Mouse (Mus musculus): ENCODE measurements around the gene Neil3. TPM values are rescaled to one million over a fixed set of nuclear protein-coding genes. Genes with fewer than 3 reads are reported as not detected.

The Neil3 gene
- polyA plus RNA-seq, 1 experiment, result 0.44 TPM

- Histone ChIP-seq H3K27me3 (ENCODE audit: control insufficient read depth, insufficient read depth, low read length) (no peaks in the 10 kb centered on the region), H3K4me1 (ENCODE audit: control insufficient read depth, insufficient read depth, insufficient read length, low read length) (no peaks in the 10 kb centered on the region), H3K4me3 (ENCODE audit: low read depth, low read length) (no peak overlapping the region), H3K27ac (ENCODE audit: insufficient read depth, low read depth, low read length) (no peak overlapping the region), H3K36me3 (ENCODE audit: control insufficient read depth, insufficient read depth, low read length) (peaks cover 1% of the 10 kb centered on the region; the same call in 1 of the 2 replicates)
- TF ChIP-seq POLR2A (IDR thresholded peaks at IDR 0.05; ENCODE audit: low read depth, low read length), result no peak
- TF ChIP-seq CTCF (IDR thresholded peaks at IDR 0.05; ENCODE audit: extremely low read depth, insufficient read length, insufficient replicate concordance, low read depth, low read length), result no peak
- 100% methylated on average over 3 of the region's 3 CpGs for WGBS
Observed at GRCm38 (mm10) chr8:53619196-53619595, 19.7 kb downstream of the Neil3 start.

- H3K4me3 ChIP-seq (ENCODE audit: low read depth, low read length), result no peak overlapping the region
- H3K4me1 ChIP-seq (ENCODE audit: control insufficient read depth, insufficient read depth, insufficient read length, low read length), result peaks cover 6% of the 10 kb centered on the region; the same call in 1 of the 2 replicates
- TF ChIP-seq CTCF (IDR thresholded peaks at IDR 0.05; ENCODE audit: extremely low read depth, insufficient read length, insufficient replicate concordance, low read depth, low read length) (no peak), POLR2A (IDR thresholded peaks at IDR 0.05; ENCODE audit: low read depth, low read length) (no peak)
- no peaks in the 10 kb centered on the region for H3K27me3 ChIP-seq (ENCODE audit: control insufficient read depth, insufficient read depth, low read length)
- 27% methylated on average over 8 of the region's 8 CpGs for WGBS
- no peaks in the 10 kb centered on the region for H3K36me3 ChIP-seq (ENCODE audit: control insufficient read depth, insufficient read depth, low read length)
- H3K27ac ChIP-seq (ENCODE audit: insufficient read depth, low read depth, low read length), result no peak overlapping the region; the same call in 1 of the 2 replicates
Observed at GRCm38 (mm10) chr8:53614288-53614646, 24.6 kb downstream of the Neil3 start.

GRCm38 (mm10) chr8:53613577-53614287, 25.1 kb downstream of the Neil3 start:
- 41% methylated on average over 7 of the region's 7 CpGs for WGBS

GRCm38 (mm10) chr8:53612297-53612696, 26.6 kb downstream of the Neil3 start:
- WGBS, result 78% methylated on average over 7 of the region's 7 CpGs
- no peak overlapping the region for H3K4me3 ChIP-seq (ENCODE audit: low read depth, low read length)
- H3K36me3 ChIP-seq (ENCODE audit: control insufficient read depth, insufficient read depth, low read length), result no peaks in the 10 kb centered on the region
- no peak overlapping the region for H3K27ac ChIP-seq (ENCODE audit: insufficient read depth, low read depth, low read length)
- TF ChIP-seq POLR2A (IDR thresholded peaks at IDR 0.05; ENCODE audit: low read depth, low read length), result no peak
- no peak for TF ChIP-seq CTCF (IDR thresholded peaks at IDR 0.05; ENCODE audit: extremely low read depth, insufficient read length, insufficient replicate concordance, low read depth, low read length)
- H3K4me1 ChIP-seq (ENCODE audit: control insufficient read depth, insufficient read depth, insufficient read length, low read length), result peaks cover 6% of the 10 kb centered on the region; the same call in 1 of the 2 replicates
- H3K27me3 ChIP-seq (ENCODE audit: control insufficient read depth, insufficient read depth, low read length), result no peaks in the 10 kb centered on the region

More at GRCm38 (mm10) chr8:53613577-53614287, 25.1 kb downstream of the Neil3 start:
- Histone ChIP-seq H3K36me3 (ENCODE audit: control insufficient read depth, insufficient read depth, low read length) (no peaks in the 10 kb centered on the region), H3K4me1 (ENCODE audit: control insufficient read depth, insufficient read depth, insufficient read length, low read length) (peaks cover 6% of the 10 kb centered on the region; the same call in 1 of the 2 replicates), H3K4me3 (ENCODE audit: low read depth, low read length) (no peak overlapping the region), H3K27ac (ENCODE audit: insufficient read depth, low read depth, low read length) (no peak overlapping the region), H3K27me3 (ENCODE audit: control insufficient read depth, insufficient read depth, low read length) (no peaks in the 10 kb centered on the region)
- TF ChIP-seq CTCF (IDR thresholded peaks at IDR 0.05; ENCODE audit: extremely low read depth, insufficient read length, insufficient replicate concordance, low read depth, low read length) (no peak), POLR2A (IDR thresholded peaks at IDR 0.05; ENCODE audit: low read depth, low read length) (no peak)

- no peaks in the 10 kb centered on the region for H3K27me3 ChIP-seq (ENCODE audit: control insufficient read depth, insufficient read depth, low read length)
- 14% methylated on average over 3 of the region's 3 CpGs for WGBS
- H3K4me1 ChIP-seq (ENCODE audit: control insufficient read depth, insufficient read depth, insufficient read length, low read length), result no peaks in the 10 kb centered on the region
- no peak for TF ChIP-seq POLR2A (IDR thresholded peaks at IDR 0.05; ENCODE audit: low read depth, low read length)
- peak; percentile 63; the same call in 1 of the 2 replicates for TF ChIP-seq CTCF (IDR thresholded peaks at IDR 0.05; ENCODE audit: extremely low read depth, insufficient read length, insufficient replicate concordance, low read depth, low read length)
- H3K27ac ChIP-seq (ENCODE audit: insufficient read depth, low read depth, low read length), result no peak overlapping the region
- 0 out of 2 replicates have a peak, but pooled peaks cover 2% of the 10 kb centered on the region for H3K36me3 ChIP-seq (ENCODE audit: control insufficient read depth, insufficient read depth, low read length)
- no peak overlapping the region for H3K4me3 ChIP-seq (ENCODE audit: low read depth, low read length)
Observed at GRCm38 (mm10) chr8:53607040-53607439, 31.8 kb downstream of the Neil3 start.

GRCm38 (mm10) chr8:53604906-53605305, 34.0 kb downstream of the Neil3 start:
- Histone ChIP-seq H3K36me3 (ENCODE audit: control insufficient read depth, insufficient read depth, low read length) (0 out of 2 replicates have a peak, but pooled peaks cover 2% of the 10 kb centered on the region), H3K27ac (ENCODE audit: insufficient read depth, low read depth, low read length) (no peak overlapping the region), H3K4me1 (ENCODE audit: control insufficient read depth, insufficient read depth, insufficient read length, low read length) (no peaks in the 10 kb centered on the region), H3K27me3 (ENCODE audit: control insufficient read depth, insufficient read depth, low read length) (no peaks in the 10 kb centered on the region), H3K4me3 (ENCODE audit: low read depth, low read length) (no peak overlapping the region)
- WGBS, result 89% methylated on average over 5 of the region's 5 CpGs
- TF ChIP-seq CTCF (IDR thresholded peaks at IDR 0.05; ENCODE audit: extremely low read depth, insufficient read length, insufficient replicate concordance, low read depth, low read length) (no peak), POLR2A (IDR thresholded peaks at IDR 0.05; ENCODE audit: low read depth, low read length) (no peak)

GRCm38 (mm10) chr8:53603672-53604071, 35.2 kb downstream of the Neil3 start:
- Histone ChIP-seq H3K27ac (ENCODE audit: insufficient read depth, low read depth, low read length) (no peak overlapping the region), H3K36me3 (ENCODE audit: control insufficient read depth, insufficient read depth, low read length) (0 out of 2 replicates have a peak, but pooled peaks cover 2% of the 10 kb centered on the region), H3K4me1 (ENCODE audit: control insufficient read depth, insufficient read depth, insufficient read length, low read length) (no peaks in the 10 kb centered on the region), H3K27me3 (ENCODE audit: control insufficient read depth, insufficient read depth, low read length) (no peaks in the 10 kb centered on the region), H3K4me3 (ENCODE audit: low read depth, low read length) (no peak overlapping the region)
- 57% methylated on average over 4 of the region's 4 CpGs for WGBS
- TF ChIP-seq POLR2A (IDR thresholded peaks at IDR 0.05; ENCODE audit: low read depth, low read length), result no peak
- TF ChIP-seq CTCF (IDR thresholded peaks at IDR 0.05; ENCODE audit: extremely low read depth, insufficient read length, insufficient replicate concordance, low read depth, low read length), result no peak

Measured in small intestine, adult 2 months (tissue).